Mouse (Mus musculus) lung, postnatal 0 days (tissue): ENCODE results near the gene 4833439L19Rik. TPM values are rescaled to one million over a fixed set of nuclear protein-coding genes. Genes with fewer than 3 reads are reported as not detected.

Source experiments
- ATAC-seq: fragments of 200-750 bp; cut with Nextera tagmentation; 2 replicates; pipeline ENCODE4 v1.8.0; 2017; ENCODE audit warnings: moderate library complexity
- DNase-seq: peaks from one replicate; pipeline ENCODE4 v3.0.0-alpha.2; 2016; ENCODE audit warnings: low spot score
- H3K27ac ChIP-seq: fragments of 300-500 bp; sonication (generic); 2 replicates; pipeline ENCODE4 v1.5.1; 2014; ENCODE audit warnings: antibody characterized with exemption, mild to moderate bottlenecking, low read length, mixed read lengths
- H3K27me3 ChIP-seq: fragments of 300-500 bp; sonication (generic); replicated peaks from 2 replicates; pipeline ENCODE4 v1.6.1; 2014; ENCODE audit warnings: low read length, mixed read lengths; ENCODE audit not compliant: insufficient read depth
- H3K36me3 ChIP-seq: fragments of 300-500 bp; sonication (generic); 2 replicates; pipeline ENCODE4 v1.6.1; 2014; ENCODE audit warnings: low read length, mixed read lengths; ENCODE audit not compliant: insufficient read depth
- H3K4me1 ChIP-seq: fragments of 300-500 bp; sonication (generic); 2 replicates; pipeline ENCODE4 v1.6.1; 2014; ENCODE audit warnings: antibody characterized with exemption, low read depth, low read length, mixed read lengths; ENCODE audit not compliant: insufficient read depth
- H3K4me2 ChIP-seq: fragments of 300-500 bp; sonication (generic); replicated peaks from 2 replicates; pipeline ENCODE4 v1.6.1; 2014; ENCODE audit warnings: low read depth, mild to moderate bottlenecking, low read length, moderate library complexity, mixed read lengths
- H3K4me3 ChIP-seq: fragments of 300-500 bp; sonication (generic); 2 replicates; pipeline ENCODE4 v1.5.1; 2014; ENCODE audit warnings: low read depth, low read length
- H3K9ac ChIP-seq: fragments of 300-500 bp; sonication (generic); replicated peaks from 2 replicates; pipeline ENCODE4 v1.6.1; 2014; ENCODE audit warnings: low read depth, mild to moderate bottlenecking
- H3K9me3 ChIP-seq: fragments of 300-500 bp; sonication (generic); 2 replicates; pipeline ENCODE4 v1.6.1; 2016; ENCODE audit warnings: low read length, mixed read lengths
- CTCF ChIP-seq: IDR thresholded peaks from 2 replicates; pipeline ENCODE4 v1.5.1; 2016; ENCODE audit warnings: antibody characterized with exemption, mild to moderate bottlenecking
- EP300 ChIP-seq: IDR thresholded peaks from 2 replicates; pipeline ENCODE4 v1.6.1; 2016; ENCODE audit warnings: antibody characterized with exemption, mild to moderate bottlenecking, control low read depth
- WGBS: fragments of 180-500 bp; shearing (Covaris S2); extraction: QIAGEN DNeasy Blood & Tissue Kit; methylation state at CpG from one replicate; pipeline ENCODE4 v1.1.7; 2014; 5-methylcytosine and 5-hydroxymethylcytosine counted together
- polyA plus RNA-seq: library from polyadenylated mRNA; unstranded; fragments of >200 nt; fragmentation: Nextera tagmentation; extraction: Ambion mirVana; gene quantifications from 2 replicates; pipeline ENCODE4 v1.2.1, GENCODE M21; 2015

Gene 4833439L19Rik
- polyA plus RNA-seq, 1 experiment from 2014 or later = 105 TPM

DNA sequence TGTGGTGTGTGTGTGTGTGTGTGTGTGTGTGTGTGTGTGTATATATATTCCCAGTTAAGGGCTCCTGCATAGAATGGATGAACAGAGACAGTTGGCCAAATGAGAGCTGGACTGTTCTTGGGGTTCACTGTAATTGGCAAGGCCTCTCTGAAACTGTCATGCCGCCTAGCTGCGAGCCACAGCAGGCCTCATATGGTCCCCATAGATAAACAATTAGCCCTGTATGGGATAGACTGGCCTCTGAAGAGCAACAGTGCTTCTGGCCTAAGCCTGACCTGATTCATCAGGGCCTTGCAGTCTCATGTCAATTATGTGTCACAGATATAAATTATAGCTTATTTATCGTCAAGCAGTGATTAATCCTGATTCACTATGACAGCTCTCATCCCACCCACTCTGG lies 42.8 kb upstream of the 4833439L19Rik start:
- TF ChIP-seq CTCF = no peak
- no peak for TF ChIP-seq EP300
- no peak overlapping the region for H3K4me2 ChIP-seq
- ATAC-seq (no peak), DNase-seq (no peak)
- no peaks in the 10 kb centered on the region for H3K27me3 ChIP-seq
- H3K9ac ChIP-seq = no peak overlapping the region
- H3K4me1 ChIP-seq = peaks cover 4% of the 10 kb centered on the region; the same call in 1 of the 2 replicates
- no peak overlapping the region for H3K4me3 ChIP-seq
- 78% methylated on average over 3 of the region's 3 CpGs for WGBS
- peaks cover 3% of the 10 kb centered on the region; the same call in 1 of the 2 replicates for H3K36me3 ChIP-seq
- H3K9me3 ChIP-seq = no peaks in the 10 kb centered on the region
- no peak overlapping the region for H3K27ac ChIP-seq

DNA sequence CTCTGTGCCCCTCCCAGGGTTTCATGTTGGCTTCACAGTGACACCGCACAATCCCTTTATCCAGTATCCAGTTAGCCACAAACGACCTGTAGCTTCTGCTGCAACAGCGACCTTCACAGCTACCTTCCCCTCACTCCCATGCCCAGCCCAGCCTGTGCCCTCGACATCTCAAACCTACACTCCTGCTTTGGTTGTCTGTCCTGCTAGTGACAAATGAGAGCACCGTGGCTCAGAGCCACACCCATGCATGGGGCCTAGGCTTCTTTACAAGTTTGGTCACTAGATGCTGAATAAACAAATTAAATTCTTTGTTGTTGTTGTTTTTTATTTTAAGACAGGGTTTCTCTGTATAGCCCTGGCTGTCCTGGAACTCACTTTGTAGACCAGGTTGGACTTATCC lies 42.0 kb upstream of the 4833439L19Rik start:
- no peak overlapping the region for H3K4me2 ChIP-seq
- no peaks in the 10 kb centered on the region for H3K9me3 ChIP-seq
- H3K36me3 ChIP-seq = peaks cover 3% of the 10 kb centered on the region; the same call in 1 of the 2 replicates
- H3K9ac ChIP-seq = no peak overlapping the region
- DNase-seq = no peak
- no peak overlapping the region for H3K4me3 ChIP-seq
- WGBS = 61% methylated on average over 5 of the region's 5 CpGs
- no peak for ATAC-seq
- peaks cover 4% of the 10 kb centered on the region; the same call in 1 of the 2 replicates for H3K4me1 ChIP-seq
- no peaks in the 10 kb centered on the region for H3K27me3 ChIP-seq
- H3K27ac ChIP-seq = no peak overlapping the region
- TF ChIP-seq CTCF (no peak), EP300 (no peak)

DNA sequence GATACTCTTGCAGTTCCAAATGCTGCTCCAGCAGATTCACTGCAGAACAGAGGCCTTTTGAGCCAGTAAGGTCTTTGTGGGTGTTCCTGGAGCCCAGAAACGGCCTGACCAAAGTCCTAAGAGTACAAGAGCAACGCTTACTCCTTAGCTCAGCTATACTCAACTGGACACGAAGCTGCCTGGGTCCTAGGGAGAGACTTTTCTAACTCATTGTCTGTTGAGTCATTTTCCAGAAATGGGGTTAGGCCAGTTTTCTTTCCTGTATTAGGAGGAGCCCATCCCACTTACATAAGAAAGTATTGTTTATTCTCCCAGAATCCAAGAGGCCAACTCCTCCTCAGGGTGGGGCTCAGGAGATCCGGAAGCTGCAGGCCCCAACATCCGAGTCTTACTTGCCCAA lies 40.2 kb upstream of the 4833439L19Rik start:
- Histone ChIP-seq H3K9me3 (no peaks in the 10 kb centered on the region), H3K27me3 (no peaks in the 10 kb centered on the region), H3K4me3 (no peak overlapping the region), H3K36me3 (peaks cover 6% of the 10 kb centered on the region; the same call in 1 of the 2 replicates), H3K4me1 (peaks cover 2% of the 10 kb centered on the region; the same call in 1 of the 2 replicates), H3K9ac (no peak overlapping the region), H3K4me2 (no peak overlapping the region), H3K27ac (peak overlapping the region; percentile 38)
- DNase-seq = peak; percentile 73
- TF ChIP-seq EP300 (peak; percentile 68), CTCF (no peak)
- peak; percentile 72 for ATAC-seq
- 58% methylated on average over 5 of the region's 5 CpGs for WGBS

DNA sequence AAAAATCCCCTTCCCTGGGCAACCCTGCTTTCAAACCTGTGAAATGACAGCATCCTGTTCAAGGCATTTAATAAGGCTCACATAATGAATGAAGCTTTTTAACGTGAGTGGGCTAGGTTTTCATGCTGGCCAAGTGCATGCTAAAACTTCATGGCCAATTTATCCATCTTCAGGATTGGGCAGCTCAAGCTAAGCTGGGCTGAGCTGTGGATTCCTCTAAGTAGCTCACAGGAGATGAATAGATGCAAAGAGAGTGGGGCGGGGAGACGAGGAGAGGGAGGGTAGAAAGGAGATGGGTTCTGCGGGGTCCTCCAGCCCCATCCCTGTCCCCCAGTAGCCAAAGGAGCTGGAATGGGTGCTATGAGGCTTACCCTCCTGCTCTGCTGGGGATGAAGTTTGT lies 39.0 kb upstream of the 4833439L19Rik start:
- DNase-seq (no peak), ATAC-seq (no peak)
- peaks cover 6% of the 10 kb centered on the region; the same call in 1 of the 2 replicates for H3K36me3 ChIP-seq
- no peaks in the 10 kb centered on the region for H3K9me3 ChIP-seq
- H3K4me1 ChIP-seq = no peaks in the 10 kb centered on the region
- H3K27ac ChIP-seq = no peak overlapping the region
- H3K9ac ChIP-seq = no peak overlapping the region
- 74% methylated on average over 4 of the region's 4 CpGs for WGBS
- H3K27me3 ChIP-seq = no peaks in the 10 kb centered on the region
- no peak for TF ChIP-seq CTCF
- TF ChIP-seq EP300 = no peak
- no peak overlapping the region for H3K4me3 ChIP-seq
- H3K4me2 ChIP-seq = no peak overlapping the region

DNA sequence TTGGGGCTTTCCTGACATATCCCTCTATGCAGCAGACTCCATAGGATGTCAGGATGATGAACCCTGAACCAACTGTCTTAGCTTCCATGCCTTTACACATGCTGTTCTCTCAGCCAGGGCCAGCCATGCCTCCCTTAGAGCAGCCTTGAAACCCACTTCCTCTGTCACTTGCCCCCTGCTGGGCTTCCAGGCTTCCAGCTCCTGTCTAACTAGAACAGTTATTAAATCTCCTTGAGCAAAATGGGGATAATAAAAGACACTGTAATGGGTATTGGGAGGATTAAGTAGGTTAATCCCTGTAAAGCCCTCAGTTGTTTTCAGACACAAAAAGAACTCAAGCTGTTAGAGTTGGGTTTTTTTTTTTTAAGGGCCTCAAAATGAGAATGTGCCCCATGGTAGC lies 38.3 kb upstream of the 4833439L19Rik start:
- Histone ChIP-seq H3K9ac (no peak overlapping the region), H3K27me3 (no peaks in the 10 kb centered on the region), H3K4me1 (no peaks in the 10 kb centered on the region), H3K27ac (no peak overlapping the region), H3K4me3 (no peak overlapping the region), H3K4me2 (no peak overlapping the region), H3K36me3 (peaks cover 6% of the 10 kb centered on the region; the same call in 1 of the 2 replicates), H3K9me3 (no peaks in the 10 kb centered on the region)
- DNase-seq (no peak), ATAC-seq (no peak)
- TF ChIP-seq EP300 (no peak), CTCF (no peak)

DNA sequence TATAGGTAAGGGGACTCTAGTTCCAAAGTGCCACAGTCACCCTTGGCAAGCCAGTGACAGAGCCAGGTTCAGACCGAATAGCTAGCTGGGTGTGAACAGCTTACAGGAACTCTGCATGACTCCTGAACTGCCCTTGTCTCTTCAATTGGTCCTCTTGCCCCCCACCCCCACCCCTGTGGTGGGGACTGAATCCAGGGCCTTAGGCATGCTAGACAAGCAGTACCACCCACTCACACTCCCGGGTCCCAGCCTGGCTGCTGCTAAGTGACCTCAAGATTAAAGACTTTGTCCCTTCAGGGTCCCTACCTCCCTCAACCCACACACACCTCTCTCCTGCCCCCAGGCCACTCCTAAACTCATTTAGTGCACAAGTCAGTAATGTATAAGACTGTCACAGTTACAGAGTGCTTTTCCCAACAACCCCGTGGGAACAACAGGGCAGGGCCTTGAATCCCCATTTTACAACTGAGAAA lies 37.4 kb upstream of the 4833439L19Rik start:
- no peak overlapping the region for H3K27ac ChIP-seq
- no peak overlapping the region for H3K9ac ChIP-seq
- peaks cover 6% of the 10 kb centered on the region; the same call in 1 of the 2 replicates for H3K36me3 ChIP-seq
- 63% methylated on average over 3 of the region's 3 CpGs for WGBS
- no peaks in the 10 kb centered on the region for H3K27me3 ChIP-seq
- H3K9me3 ChIP-seq = no peaks in the 10 kb centered on the region
- DNase-seq (no peak), ATAC-seq (no peak)
- H3K4me2 ChIP-seq = no peak overlapping the region
- no peaks in the 10 kb centered on the region for H3K4me1 ChIP-seq
- TF ChIP-seq EP300 = no peak
- no peak for TF ChIP-seq CTCF
- H3K4me3 ChIP-seq = no peak overlapping the region
